Mouse (Mus musculus) MEL (cell line): ENCODE measurements around the gene Fbxl21. TPM values are rescaled to one million over a fixed set of nuclear protein-coding genes. Genes with fewer than 3 reads are reported as not detected.

Experiments
- DNase-seq: peaks from one replicate; pipeline ENCODE4 v3.0.0; 2011; ENCODE audit warnings: low read depth, low spot score
- H3K27ac ChIP-seq: 2 replicates; pipeline ENCODE4 v1.5.1; 2012; ENCODE audit warnings: low read depth, mild to moderate bottlenecking, control low read depth, low read length, moderate library complexity; ENCODE audit not compliant: control insufficient read depth
- H3K27me3 ChIP-seq, 2 experiments: fragments of 150-350 bp in 1 of 2; sonication (generic) in 1 of 2; 2 replicates each; pipeline ENCODE4 v1.6.1; 2012; ENCODE audit warnings: low read length in 2 of 2, mild to moderate bottlenecking in 2 of 2, improper control_type of control experiment in 1 of 2, moderate library complexity in 1 of 2; ENCODE audit not compliant: insufficient read depth in 2 of 2, control insufficient read depth in 1 of 2
- H3K36me3 ChIP-seq, 2 experiments: 2 replicates each; pipeline ENCODE4 v1.6.1; 2012 to 2014; ENCODE audit warnings: low read length in 2 of 2, improper control_type of control experiment in 1 of 2, inconsistent platforms in 1 of 2, mild to moderate bottlenecking in 1 of 2; ENCODE audit not compliant: insufficient read depth in 2 of 2, control insufficient read depth in 1 of 2
- H3K4me1 ChIP-seq, 2 experiments: fragments of 150-350 bp in 1 of 2; sonication (generic) in 1 of 2; 2 replicates each; pipeline ENCODE4 v1.6.1; 2012; ENCODE audit warnings: low read length in 2 of 2, improper control_type of control experiment in 1 of 2, mild to moderate bottlenecking in 1 of 2; ENCODE audit not compliant: insufficient read depth in 2 of 2, control insufficient read depth in 1 of 2
- H3K4me3 ChIP-seq, 2 experiments: fragments of 150-350 bp in 1 of 2; sonication (generic) in 1 of 2; 2 replicates each; pipeline ENCODE4 v1.5.1; 2012; ENCODE audit warnings: low read depth in 2 of 2, low read length in 2 of 2, mild to moderate bottlenecking in 2 of 2, moderate library complexity in 2 of 2, control low read depth in 1 of 2, improper control_type of control experiment in 1 of 2; ENCODE audit not compliant: control insufficient read depth in 1 of 2, insufficient read depth in 1 of 2
- H3K79me2 ChIP-seq: 2 replicates; pipeline ENCODE4 v1.6.1; 2012; ENCODE audit warnings: mild to moderate bottlenecking, low read length, moderate library complexity; ENCODE audit not compliant: control insufficient read depth, poor library complexity, insufficient read depth
- H3K9ac ChIP-seq: 2 replicates; pipeline ENCODE4 v1.6.1; 2012; ENCODE audit warnings: low read depth, mild to moderate bottlenecking, control low read depth, low read length, moderate library complexity; ENCODE audit not compliant: control insufficient read depth, poor library complexity, severe bottlenecking
- H3K9me3 ChIP-seq: fragments of 150-350 bp; sonication (generic); replicated peaks from 2 replicates; pipeline ENCODE4 v1.6.1; 2012; ENCODE audit warnings: mild to moderate bottlenecking, low read length, improper control_type of control experiment, moderate library complexity; ENCODE audit not compliant: insufficient read depth
- CHD1 ChIP-seq: IDR thresholded peaks from 2 replicates; pipeline ENCODE4 v1.6.1; 2012; ENCODE audit warnings: low read depth, mild to moderate bottlenecking, inconsistent platforms, low read length, improper control_type of control experiment
- CHD2 ChIP-seq: IDR thresholded peaks from 2 replicates; pipeline ENCODE4 v1.6.1; 2011; ENCODE audit warnings: low read length, improper control_type of control experiment
- CTCF ChIP-seq, 3 experiments: IDR thresholded peaks in 2 of 3; conservative IDR thresholded peaks in 1 of 3; 2 replicates each; pipeline ENCODE4 v1.5.1; 2011 to 2012; ENCODE audit warnings: low read length in 3 of 3, low read depth in 2 of 3, mild to moderate bottlenecking in 2 of 3, improper control_type of control experiment in 1 of 3, inconsistent platforms in 1 of 3, mixed read lengths in 1 of 3, moderate library complexity in 1 of 3; ENCODE audit not compliant: control insufficient read depth in 1 of 3, insufficient read depth in 1 of 3, poor library complexity in 1 of 3, severe bottlenecking in 1 of 3
- EP300 ChIP-seq, 2 experiments: IDR thresholded peaks; 2 replicates each; pipeline ENCODE4 v1.6.1; 2011; ENCODE audit warnings: improper control_type of control experiment in 2 of 2, low read length in 2 of 2, low read depth in 1 of 2, mild to moderate bottlenecking in 1 of 2
- GABPA ChIP-seq: IDR thresholded peaks from 2 replicates; pipeline ENCODE4 v1.6.1; 2012; ENCODE audit warnings: low read depth, mild to moderate bottlenecking, inconsistent platforms, low read length, improper control_type of control experiment, moderate library complexity
- HCFC1 ChIP-seq: IDR thresholded peaks from 2 replicates; pipeline ENCODE4 v1.6.1; 2012; ENCODE audit warnings: low read depth, mild to moderate bottlenecking, inconsistent platforms, low read length, improper control_type of control experiment, moderate library complexity
- JUND ChIP-seq: IDR thresholded peaks from 2 replicates; pipeline ENCODE4 v1.6.1; 2011; ENCODE audit warnings: low read depth, mild to moderate bottlenecking, improper control_type of control experiment, low read length
- KAT2A ChIP-seq: conservative IDR thresholded peaks from 2 replicates; pipeline ENCODE4 v1.6.1; 2012; ENCODE audit warnings: low read depth, low read length, improper control_type of control experiment, inconsistent platforms
- MAZ ChIP-seq: IDR thresholded peaks from 2 replicates; pipeline ENCODE4 v1.6.1; 2012; ENCODE audit warnings: low read depth, mild to moderate bottlenecking, inconsistent platforms, low read length, improper control_type of control experiment
- NELFE ChIP-seq: IDR thresholded peaks from 2 replicates; pipeline ENCODE4 v1.6.1; 2011; ENCODE audit warnings: low read depth, low read length, improper control_type of control experiment
- NRF1 ChIP-seq: IDR thresholded peaks from 2 replicates; pipeline ENCODE4 v1.6.1; 2014; ENCODE audit warnings: low read depth, mild to moderate bottlenecking, inconsistent platforms, low read length, improper control_type of control experiment, moderate library complexity; ENCODE audit not compliant: poor library complexity, insufficient read depth, severe bottlenecking
- POLR2AphosphoS2 ChIP-seq: IDR thresholded peaks from 2 replicates; pipeline ENCODE4 v1.6.1; 2011; ENCODE audit warnings: low read length, improper control_type of control experiment
- RCOR1 ChIP-seq: IDR thresholded peaks from 2 replicates; pipeline ENCODE4 v1.6.1; 2012; ENCODE audit warnings: low read depth, mild to moderate bottlenecking, inconsistent platforms, low read length, improper control_type of control experiment
- TAL1 ChIP-seq: IDR thresholded peaks from 2 replicates; pipeline ENCODE4 v1.6.1; 2012; ENCODE audit warnings: mild to moderate bottlenecking, inconsistent platforms, low read length, moderate library complexity, mixed read lengths
- TCF12 ChIP-seq: IDR thresholded peaks from 2 replicates; pipeline ENCODE4 v1.6.1; 2014; ENCODE audit warnings: low read depth, mild to moderate bottlenecking, inconsistent platforms, low read length, improper control_type of control experiment, moderate library complexity
- ZC3H11A ChIP-seq: IDR thresholded peaks from 2 replicates; pipeline ENCODE4 v1.6.1; 2012; ENCODE audit warnings: low read depth, mild to moderate bottlenecking, inconsistent platforms, low read length, improper control_type of control experiment
- ZMIZ1 ChIP-seq: IDR thresholded peaks from 2 replicates; pipeline ENCODE4 v1.6.1; 2012; ENCODE audit warnings: low read depth, mild to moderate bottlenecking, inconsistent platforms, low read length, improper control_type of control experiment, moderate library complexity
- polyA plus RNA-seq, 2 experiments: library from polyadenylated mRNA; stranded (reverse) in 1 of 2; unstranded in 1 of 2; fragments of >175 nt in 1 of 2; fragments of >200 nt in 1 of 2; gene quantifications; 2 replicates each; pipeline versions ENCODE4 v1.2.1 to v1.2.4; 2012; ENCODE audit warnings: low replicate concordance in 2 of 2, low read depth in 1 of 2; ENCODE audit not compliant: insufficient read length in 2 of 2, insufficient read depth in 1 of 2, missing spikeins in 1 of 2
- total RNA-seq: library from RNA; depleted of rRNA; stranded (reverse); fragments of 300-350 nt; gene quantifications from 2 replicates; pipeline ENCODE4 v1.2.3, GENCODE M21; 2012

Gene Fbxl21
- total and polyA plus RNA-seq, 3 experiments = not detected

DNA sequence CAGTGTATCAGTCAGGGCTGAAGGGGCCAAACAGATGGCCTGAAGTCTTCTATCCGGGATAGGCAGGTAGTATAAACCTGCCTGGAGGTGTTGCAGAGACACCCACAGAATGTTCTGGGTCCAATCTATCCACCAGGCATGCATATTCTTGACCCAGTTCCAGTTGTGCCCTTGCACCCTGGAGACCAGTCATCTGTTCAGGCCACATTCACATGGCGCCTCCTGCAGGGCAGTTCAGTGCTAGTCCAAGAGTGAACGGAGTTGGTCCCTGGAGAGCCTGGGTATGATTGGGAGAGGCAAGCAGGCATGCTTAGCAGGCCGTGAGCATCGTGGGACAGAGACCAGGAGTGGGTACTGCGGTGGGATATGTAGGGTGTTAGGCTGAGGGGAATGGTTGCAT is 44.2 kb upstream of the Fbxl21 start:
- Histone ChIP-seq H3K9me3 (no peaks in the 10 kb centered on the region), H3K27me3 (no peaks in the 10 kb centered on the region), H3K36me3 (no peaks in the 10 kb centered on the region), H3K79me2 (no peaks in the 10 kb centered on the region), H3K4me3 (no peak overlapping the region), H3K27ac (no peak overlapping the region), H3K4me1 (no peaks in the 10 kb centered on the region), H3K9ac (no peak overlapping the region)
- TF ChIP-seq ZC3H11A (no peak), MAZ (no peak), HCFC1 (no peak), CTCF (IDR thresholded peaks at IDR 0.05 in 2 of 3, conservative IDR thresholded peaks at IDR 0.05 in 1 of 3; ENCODE audit: control insufficient read depth in 1 of 3, insufficient read depth in 1 of 3, low read depth in 2 of 3, low read length in 3 of 3, poor library complexity in 1 of 3, severe bottlenecking in 1 of 3) (no peak), CHD2 (no peak), NRF1 (no peak), NELFE (no peak), TAL1 (no peak), RCOR1 (no peak), EP300 (IDR thresholded peaks at IDR 0.05; ENCODE audit: low read depth in 1 of 2, low read length in 2 of 2) (no peak), TCF12 (no peak), KAT2A (no peak), CHD1 (no peak)
- DNase-seq = no peak

GRCm38 (mm10) chr13:56482146-56482545 is 40.1 kb upstream of the Fbxl21 start, which contains the start of gene Il9:
Gene Il9, minus strand, starts transcription at chr13:56482246.
- Histone ChIP-seq H3K9ac (no peak within 1 kb of the TSS), H3K79me2 (no peaks in the 10 kb centered on the region), H3K9me3 (no peaks in the 10 kb centered on the region), H3K36me3 (no peaks in the 10 kb centered on the region), H3K27me3 (no peaks in the 10 kb centered on the region), H3K4me1 (no peaks in the 10 kb centered on the region), H3K4me3 (no peak within 1 kb of the TSS), H3K27ac (no peak within 1 kb of the TSS)
- no peak for DNase-seq
- TF ChIP-seq POLR2AphosphoS2 (no peak), ZMIZ1 (no peak), JUND (no peak), MAZ (no peak), GABPA (no peak)
